Mouse (Mus musculus) fibroblast of lung, adult 2 months (primary cell): ENCODE measurements around the gene Gm45837.

Experiments
- DNase-seq: peaks from one replicate; pipeline ENCODE4 v3.0.0-alpha.2; 2011; ENCODE audit warnings: low read depth

Gene Gm45837

DNA sequence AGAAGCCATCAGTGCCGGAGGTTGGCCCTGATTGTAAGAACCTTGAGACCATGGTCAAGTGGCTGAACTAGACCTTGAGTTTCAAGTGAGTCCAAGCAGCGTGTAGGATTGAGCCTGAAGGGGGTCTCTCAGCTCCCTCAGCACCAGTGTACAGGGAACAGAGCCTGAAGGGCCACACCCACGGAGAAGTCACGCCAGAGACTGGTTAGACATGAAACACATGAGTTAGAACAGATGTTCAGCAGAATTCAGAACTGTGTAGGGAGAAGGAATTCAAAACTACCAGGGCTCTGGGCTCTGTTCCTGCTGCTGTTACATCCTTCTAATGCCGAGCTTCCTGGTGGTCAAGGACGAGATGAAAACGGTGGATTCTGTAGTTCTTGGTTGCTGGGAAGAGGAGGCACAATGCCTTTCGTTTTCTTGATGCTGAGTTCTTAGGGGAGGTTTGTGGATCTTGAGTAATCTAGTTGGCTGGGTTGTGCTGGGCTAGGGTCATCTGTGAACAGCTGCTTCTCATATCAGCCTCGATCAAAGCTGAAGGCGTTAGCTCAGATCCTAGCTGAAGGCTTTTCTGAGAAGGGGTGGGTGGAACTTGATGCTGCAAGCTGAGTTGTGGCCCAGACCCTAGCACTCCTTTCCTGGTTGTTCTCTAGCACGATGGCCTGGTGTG is at the start of gene Gm45837:
Gene Gm45837, plus strand, starts transcription at position 620 of the 670 bp plus-strand sequence.
- DNase-seq = no peak

DNA sequence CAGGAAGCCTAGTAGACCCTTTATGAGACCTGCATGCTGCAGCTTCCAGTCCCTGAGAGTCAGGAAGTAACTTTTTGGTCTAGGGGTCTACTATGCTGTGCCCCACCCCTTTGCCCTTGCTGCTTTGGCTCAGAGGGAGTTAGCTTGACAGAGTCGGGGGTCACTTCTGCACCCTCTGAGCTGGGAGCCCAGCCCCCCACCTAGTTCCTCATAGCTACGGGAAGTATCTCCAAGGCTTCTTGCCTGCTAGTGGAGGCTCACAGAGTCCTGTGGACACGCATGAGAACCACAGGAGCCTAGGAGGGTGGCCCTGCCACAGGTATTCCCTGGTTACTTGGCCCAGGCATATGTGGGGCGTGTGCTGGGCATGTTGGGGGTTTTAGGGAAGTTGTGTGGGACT is 49.7 kb upstream of the Gm45837 start:
- DNase-seq = no peak

DNA sequence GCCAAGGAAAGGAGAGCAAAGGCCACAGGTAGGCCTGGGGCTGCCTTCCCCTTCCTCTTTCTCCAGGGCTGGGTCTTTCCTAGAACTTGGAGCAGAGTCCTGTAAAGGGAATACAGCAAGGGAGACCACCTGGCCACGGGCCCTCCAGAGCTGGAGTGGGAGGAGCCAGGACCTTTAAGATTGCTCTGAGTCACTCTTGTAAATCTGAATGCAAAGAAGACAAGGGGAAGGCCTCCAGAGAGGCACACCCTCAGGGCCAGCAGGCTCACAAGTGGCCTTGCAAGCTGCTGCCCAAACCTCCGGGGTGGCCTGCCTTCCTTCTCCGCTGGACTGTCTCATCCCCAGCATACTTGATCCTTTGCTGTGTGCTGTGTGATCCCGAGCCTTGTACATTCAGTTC is 48.9 kb upstream of the Gm45837 start:
- DNase-seq = no peak

DNA sequence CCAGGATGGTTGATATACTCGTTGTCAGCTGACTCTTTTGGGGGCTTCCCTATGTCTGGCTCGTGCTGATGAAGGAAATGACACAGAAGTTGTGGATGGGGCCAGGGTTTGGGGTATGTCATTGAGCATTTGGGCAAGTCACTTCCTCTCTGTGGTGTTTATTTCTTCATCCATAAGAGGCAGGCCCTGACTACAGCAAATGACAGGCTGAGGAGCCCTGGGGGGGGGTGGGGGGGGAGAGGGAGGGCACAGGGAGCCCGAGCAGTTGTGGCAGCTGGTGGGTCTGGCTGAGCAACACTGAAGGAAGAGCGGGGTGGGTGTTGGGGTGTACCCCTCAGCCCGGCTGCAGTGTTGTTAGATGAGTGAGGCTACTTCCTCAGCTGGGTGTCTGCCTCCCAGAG is 47.9 kb upstream of the Gm45837 start:
- no peak for DNase-seq

DNA sequence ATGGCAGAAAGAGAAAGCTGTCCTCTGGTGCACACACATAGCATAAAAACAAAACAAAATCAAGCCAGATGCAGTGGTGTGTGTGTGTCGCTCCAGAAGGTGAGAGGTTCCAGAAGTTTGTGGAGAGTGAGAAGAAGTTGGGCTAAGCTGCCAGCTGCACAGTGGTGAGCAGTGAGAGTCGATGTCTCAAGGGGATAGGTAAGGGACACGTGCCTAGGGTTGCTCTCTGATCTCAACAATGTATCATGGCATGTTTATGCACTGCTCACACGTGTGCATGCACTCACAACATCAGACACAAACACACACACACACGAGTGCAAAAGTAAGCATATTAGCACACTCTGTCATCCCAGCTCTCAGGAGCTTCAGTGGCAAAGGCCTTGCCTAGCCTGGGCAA is 46.8 kb upstream of the Gm45837 start:
- no peak for DNase-seq

DNA sequence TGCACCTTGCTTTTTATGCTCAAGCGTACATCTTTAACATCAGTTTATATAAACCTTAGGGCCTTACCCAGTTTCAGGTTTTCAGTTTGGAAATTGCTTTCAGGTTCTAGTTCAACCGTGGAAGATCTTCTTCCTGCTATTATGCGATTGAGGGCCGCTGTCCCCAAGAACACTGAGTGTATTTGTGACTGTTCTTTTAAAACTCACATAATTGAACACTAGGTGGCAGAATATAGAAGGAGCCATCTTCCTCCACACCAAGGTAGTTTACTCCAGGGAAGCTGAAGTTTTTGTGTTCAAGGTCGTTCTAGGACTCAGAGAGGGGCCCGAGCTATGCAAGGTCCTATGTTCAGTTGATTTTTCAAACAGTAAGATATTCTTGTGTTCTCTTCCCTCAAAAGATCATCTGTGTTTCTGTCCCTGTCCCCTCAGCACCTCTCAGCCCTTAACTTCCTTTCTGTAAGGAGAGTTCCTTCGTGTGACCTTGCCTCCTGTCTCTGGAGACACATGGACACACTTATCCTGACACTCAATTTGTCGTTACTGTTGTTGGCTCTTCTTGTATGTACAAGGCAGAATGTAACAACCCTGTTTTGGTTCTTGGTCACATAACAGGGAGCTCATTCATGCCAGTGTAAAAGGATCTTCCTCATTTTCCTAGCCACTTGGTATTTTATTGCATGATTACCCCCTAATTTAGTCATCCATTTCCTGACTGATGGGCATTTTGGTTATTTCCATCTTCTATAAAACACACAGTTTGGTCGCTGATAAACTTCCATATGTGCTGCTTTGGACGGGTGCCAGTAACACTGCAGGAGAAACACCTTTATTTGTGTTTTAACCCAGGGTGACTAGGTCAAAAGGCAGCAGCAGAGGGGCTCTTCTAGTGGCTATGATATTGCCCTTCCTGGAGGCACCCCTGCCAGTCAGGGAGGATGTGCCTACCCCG is 42.5 kb upstream of the Gm45837 start:
- no peak for DNase-seq

DNA sequence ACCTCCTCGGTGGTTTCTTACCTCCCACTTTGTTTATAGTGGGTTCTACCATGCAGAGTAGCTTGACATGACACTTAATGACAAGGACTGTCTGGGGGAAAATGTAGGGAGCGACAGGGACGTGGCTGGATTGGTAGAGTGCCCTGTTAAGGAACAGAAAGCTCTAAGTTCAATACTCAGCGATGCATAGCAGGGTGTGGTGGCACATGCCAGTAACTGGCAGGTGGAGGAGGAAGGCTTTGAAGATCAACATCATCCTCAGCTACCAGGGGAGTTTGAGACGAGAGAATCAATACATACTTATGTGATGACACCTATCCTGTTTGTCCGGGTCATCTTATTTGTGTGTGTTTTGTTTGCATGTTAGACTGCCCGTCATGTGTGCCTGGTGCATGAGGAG is 41.0 kb upstream of the Gm45837 start:
- no peak for DNase-seq

DNA sequence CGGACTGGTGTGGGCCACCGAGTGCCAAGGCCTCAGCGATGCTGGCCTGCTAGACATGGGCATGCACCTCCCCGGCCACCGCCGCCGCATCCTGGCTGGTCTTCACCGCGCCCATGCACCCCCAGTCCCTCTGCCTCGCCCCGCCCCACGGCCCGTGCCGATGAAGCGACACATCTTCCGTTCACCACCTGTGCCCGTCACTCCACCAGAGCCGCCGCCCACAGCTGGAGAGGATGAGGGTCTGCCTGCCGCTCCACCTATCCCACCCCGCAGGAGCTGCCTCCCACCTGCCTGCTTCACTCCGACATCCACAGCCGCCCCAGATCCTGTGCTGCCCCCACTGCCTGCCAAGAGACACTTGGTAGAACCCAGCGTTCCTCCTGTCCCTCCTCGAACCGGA is 37.6 kb upstream of the Gm45837 start:
- no peak for DNase-seq

DNA sequence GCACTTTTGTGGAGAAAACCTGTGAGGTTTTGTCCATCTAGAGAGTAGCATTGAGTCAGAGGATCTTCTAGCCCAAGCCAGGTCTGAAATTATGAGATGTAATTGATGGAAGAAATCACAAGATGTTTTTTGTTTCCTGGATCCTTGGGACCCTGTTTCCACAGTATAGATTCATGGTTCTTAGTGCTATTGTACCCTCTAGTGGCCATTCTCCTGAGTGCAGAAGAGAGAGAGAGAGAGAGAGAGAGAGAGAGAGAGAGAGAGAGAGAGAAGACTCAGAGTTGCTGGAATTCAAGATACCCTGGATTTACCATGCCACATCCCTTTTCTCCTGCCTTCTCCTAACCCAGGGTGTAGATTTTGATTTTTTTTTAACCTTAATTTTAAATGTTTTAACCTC is 36.5 kb upstream of the Gm45837 start:
- no peak for DNase-seq

DNA sequence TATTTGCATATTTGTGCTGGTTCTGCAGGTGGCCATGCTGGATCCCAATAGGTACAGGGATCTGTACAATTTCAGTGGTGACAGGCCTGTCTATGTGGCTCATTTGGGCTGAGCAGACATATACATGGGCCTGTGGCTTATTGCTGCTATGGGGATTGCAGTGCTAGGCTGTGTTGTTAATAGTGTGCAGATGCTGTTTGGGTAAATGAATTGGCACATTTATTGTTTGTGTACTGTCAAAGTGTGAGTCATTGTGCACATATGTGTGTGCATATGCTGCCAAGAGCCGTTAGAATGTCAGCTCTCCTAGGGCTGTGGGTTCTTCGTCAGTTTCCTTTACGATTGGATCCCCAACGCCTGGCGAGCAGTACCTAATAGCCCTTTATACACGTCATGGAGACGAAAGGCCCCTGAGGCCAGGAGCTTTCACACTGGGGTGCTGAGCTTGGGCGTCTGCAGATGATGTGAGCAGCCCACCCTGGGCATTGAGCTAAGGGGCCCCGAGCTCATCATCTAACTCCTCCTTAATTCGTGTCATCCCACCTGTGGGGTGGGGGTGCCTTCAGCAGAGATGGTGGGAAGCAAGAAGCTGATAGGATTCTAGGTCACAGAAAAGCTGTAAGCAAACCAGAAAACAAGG is 33.9 kb upstream of the Gm45837 start:
- DNase-seq = no peak

DNA sequence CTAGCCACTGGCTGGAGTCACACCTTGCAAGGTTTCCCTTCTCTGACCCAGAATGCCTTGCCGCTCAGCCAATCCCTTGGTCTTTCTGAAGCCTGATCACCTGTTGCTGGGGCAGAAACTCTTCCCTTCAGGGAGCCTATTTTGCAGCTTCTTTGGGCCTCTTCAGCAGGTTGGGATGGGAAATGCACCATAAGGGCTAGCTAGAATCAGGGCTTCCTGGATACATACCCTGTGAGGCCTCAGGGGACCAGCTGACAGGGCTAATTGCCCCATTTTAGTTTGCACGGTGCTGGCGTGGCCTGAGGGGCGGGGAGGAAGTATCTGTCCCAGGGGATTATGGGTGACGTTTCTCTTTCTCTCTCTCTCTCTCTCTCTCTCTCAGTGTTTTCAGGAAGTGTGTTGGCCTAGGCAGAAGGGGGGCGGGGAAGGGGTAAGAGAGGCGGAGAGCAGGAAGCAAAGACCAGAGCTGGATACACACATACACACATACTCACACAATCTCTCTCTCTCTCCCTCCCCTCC is 32.9 kb upstream of the Gm45837 start:
- peak; percentile 51 for DNase-seq

DNA sequence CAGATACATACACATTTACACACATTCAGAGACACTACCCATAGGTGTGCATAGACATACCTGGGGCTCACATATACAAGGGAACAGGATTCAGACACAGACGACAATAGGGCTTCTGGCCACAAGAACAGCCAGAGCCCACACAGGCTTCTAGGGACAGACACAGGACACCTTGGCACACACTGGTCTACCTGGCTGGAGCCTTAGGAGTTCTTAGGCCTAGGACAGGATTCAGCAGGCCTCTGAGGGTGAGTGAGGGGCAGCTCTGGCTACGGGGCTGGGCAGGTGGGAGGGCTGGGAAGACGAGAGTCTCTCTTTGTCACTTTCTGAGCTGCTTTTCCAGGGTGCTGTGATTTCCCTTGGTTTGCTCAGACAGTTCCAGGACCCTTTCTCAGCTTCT is 32.4 kb upstream of the Gm45837 start:
- no peak for DNase-seq

DNA sequence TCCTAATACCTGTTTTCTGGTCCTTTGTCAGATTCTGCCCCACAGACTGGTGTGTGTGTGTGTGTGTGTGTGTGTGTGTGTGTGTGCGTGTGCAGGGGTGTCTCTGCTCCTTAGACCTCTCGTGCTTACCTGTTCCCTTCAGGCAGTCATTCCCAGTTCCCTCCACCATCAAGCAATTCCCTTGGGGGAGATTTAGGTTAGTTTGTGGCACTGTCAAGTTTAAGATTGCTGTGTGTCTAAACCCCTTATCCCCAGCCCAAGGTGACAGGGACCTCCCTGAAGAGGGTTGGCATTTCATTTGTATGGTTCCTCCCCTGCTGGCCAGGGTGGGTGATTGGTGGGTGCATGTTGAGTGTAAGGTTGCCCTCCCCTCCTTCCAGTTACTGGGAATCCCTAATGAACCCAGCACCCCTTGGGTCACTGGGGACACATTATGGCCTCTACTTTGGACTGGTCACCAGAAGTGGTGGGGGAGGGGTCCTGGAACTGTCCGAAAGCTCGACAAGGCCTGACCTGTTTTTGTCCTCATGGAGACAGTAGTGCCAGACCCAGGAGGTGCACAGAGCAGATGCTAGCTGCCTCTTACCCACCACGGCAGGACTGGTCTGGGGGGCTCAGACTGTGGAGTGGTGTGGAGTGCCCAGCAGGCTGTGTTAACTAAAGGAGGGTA is 31.8 kb upstream of the Gm45837 start:
- no peak for DNase-seq

DNA sequence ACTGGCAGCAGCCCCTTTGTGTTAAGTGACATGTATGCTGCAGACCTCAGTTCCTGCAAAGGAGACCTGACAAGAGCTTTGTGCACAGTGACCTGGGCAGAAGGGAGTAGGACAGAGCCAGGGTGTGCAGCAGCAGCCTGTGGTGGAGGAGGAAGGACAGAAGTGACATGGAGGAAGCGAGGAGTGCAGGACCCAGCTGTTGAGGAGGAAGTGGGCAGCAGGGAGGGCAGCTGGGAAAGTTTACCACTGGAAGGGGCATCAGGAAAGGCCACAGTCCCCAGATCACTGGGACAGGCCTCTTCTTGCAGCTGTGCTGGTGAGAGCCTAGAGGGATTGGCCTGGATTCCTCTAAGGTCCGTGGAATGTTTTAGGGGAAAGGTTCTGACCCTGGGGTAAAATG is 31.0 kb upstream of the Gm45837 start:
- DNase-seq = no peak

DNA sequence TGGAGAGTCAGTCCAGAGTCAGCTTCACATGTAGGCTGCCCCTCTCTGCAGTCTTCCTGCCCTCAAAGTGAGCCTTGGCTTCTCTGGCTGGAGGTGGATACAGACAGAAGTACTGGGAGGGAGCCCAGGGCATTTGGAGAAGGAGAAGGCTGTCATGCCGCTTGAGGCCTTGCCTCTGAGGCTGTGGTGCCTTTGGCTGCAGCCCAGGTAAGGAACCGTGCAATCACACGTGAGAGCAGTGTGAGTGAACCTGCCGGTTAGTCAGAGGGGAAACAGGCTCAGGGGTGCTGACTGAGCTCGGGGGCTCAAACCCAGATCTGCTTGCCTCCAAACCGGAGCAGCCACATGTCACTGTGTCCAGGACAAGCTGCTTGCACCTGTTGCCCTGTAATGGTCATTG is 29.2 kb upstream of the Gm45837 start:
- DNase-seq = no peak

DNA sequence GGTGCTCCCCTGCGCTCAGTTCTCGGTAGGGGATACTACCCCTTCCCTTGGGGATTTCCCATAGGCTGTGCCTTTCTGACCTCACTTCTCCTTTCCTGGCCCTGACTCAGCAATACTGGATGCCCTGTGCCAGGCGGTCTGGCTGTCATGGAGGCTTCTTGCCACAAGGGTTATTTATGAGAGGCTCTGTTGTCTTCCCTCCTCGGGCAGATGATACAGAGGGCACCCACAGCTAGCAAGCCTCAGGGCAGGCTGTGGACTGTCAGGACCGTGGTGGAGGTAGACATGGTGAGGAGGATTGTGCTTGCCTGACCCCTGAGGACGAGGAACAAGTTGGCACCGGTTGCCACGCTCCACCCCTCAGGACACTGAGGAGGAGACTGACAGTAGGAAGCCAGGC is 28.3 kb upstream of the Gm45837 start:
- DNase-seq = no peak

DNA sequence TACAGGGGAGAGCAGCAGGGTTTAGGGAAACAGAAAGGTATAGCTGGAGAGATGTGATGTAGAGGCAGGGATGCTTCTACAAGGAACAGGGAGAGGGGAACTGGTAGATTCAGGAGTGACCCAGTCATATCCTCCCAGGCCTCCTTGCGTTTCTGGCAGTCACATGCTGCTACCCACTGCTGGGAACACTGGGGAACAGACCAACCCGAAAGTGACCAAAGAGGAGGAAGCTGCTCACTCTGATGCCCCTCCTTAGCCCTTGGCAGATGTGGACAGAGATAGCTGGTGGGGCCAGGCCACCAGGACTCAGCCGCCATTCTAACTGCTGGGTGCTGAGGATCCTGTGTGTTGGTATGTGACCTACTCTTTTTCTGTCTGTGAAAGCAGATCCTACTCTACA is 26.9 kb upstream of the Gm45837 start:
- no peak for DNase-seq

DNA sequence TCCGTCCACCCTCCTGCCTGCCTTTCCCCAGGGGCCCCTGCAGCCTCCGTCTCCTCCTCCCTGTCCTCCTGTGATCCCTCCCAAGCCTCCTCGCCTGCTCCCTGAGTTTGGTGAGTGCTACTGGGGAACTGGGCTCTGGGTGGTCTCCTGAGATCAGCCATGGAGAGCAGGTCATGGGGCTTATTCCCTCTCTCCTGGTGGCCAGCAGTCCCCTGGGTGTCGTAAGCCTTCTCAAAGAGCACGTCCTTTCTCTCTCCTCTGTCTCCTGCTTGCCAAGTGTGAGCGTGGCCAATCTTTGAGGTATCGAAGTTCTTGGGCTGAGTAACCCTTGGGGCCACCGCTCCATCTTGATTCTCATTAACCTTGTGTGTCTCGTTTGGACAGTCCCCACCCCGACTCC is 25.8 kb upstream of the Gm45837 start:
- no peak for DNase-seq

DNA sequence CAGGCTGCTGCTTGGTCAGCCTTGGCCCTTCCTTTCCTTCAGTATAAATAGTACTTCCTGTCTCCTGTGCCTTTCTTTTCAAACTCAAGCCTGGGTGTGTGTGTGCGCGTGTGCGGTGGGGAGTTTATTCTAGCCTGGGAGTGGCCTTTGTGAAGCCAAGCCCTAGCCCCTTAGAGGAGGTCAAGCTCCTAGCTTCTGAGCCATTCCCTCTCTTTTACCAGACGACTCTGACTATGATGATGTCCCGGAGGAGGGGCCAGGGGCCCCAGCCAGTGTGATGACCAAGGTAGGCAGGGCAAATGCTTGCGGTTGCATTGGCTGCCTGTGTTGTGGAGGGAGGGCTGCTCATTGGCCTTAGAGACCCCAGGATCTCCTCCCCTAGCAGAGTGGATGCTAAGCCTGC is 25.4 kb upstream of the Gm45837 start:
- DNase-seq = no peak

DNA sequence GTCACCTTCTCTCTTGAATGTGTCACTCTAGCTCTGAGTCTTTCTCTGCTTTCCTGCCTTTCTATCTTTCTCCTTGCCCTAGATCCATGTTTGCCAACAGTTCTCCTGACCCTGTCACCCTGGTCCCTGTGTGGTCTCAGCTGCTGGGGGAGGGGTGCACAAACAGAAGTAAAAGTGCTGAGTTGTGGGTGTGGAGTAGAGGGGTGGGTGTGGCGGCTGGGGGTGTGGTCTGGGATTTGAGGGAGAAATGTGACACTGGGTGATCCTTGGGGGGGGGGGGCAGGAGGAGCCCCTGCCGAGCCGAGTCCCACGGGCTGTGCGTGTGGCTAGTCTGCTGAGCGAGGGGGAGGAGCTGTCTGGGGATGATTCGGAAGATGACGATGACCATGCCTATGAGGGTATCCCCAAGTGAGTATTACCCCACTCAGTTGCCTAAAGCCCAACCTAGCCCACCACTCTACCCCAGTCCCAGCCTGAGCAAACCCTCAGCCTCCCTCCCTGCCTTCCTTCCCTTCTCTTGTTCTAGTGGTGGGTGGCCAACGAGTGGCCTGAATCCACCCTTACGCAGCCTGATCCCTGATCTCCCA is 24.7 kb upstream of the Gm45837 start:
- DNase-seq = no peak

DNA sequence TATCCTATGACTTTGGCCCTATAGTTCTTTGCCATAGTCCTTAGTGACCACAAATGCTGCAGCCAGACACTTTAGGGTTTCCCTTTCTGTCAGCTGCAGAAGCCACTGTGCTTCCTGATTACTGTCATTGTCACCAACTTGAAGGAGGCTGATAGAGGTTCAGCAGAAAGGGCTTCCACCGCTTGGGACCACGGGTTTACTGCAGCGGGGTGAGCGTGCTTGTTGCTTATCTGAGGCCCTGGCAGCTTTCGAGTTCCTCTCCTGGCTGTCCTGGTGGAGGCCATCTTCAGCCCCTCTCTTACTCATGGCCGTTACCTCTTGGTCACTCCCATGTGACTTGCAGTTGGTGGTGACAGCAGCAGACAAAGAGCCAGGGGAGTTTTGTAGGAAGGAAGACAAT is 21.4 kb upstream of the Gm45837 start:
- no peak for DNase-seq

DNA sequence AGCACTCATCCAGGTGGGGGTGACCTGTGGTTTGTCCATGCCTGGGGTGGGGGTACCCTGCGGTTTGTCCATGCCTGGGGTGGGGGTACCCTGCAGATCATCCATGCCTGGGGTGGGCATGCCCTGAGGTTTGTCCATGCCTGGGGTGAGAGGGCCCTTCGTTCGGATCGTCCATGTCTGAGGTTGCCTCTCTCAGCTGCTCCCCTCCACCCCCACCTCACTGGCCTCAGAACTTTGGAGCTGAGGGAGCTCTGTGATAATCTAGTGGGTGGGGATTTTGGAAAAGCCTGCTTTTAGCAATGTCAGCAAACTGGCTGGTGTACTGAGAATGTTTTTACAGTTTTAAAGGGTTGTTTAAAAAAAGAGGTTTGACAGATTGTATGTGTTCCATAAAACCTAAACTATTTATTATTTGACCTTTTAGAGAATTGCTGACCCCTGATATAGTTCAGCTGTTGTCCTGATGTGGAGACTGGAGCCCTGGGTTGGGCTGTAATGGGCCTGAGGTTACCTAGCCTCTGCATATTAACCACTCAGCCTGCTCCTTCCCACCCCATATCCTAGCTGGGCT is 18.7 kb upstream of the Gm45837 start:
- DNase-seq = no peak
